Mouse (Mus musculus) kidney, postnatal 36 days (tissue): ENCODE results near the gene Pip5k1b.
A peak's percentile ranks its signal among the peaks of the same experiment; 100 is the strongest.

Source experiments
- DNase-seq, 2 experiments: peaks; one replicate each; pipeline ENCODE4 v3.0.0; 2021 to 2022; ENCODE audit warnings: mixed read lengths in 2 of 2

The Pip5k1b gene

DNA sequence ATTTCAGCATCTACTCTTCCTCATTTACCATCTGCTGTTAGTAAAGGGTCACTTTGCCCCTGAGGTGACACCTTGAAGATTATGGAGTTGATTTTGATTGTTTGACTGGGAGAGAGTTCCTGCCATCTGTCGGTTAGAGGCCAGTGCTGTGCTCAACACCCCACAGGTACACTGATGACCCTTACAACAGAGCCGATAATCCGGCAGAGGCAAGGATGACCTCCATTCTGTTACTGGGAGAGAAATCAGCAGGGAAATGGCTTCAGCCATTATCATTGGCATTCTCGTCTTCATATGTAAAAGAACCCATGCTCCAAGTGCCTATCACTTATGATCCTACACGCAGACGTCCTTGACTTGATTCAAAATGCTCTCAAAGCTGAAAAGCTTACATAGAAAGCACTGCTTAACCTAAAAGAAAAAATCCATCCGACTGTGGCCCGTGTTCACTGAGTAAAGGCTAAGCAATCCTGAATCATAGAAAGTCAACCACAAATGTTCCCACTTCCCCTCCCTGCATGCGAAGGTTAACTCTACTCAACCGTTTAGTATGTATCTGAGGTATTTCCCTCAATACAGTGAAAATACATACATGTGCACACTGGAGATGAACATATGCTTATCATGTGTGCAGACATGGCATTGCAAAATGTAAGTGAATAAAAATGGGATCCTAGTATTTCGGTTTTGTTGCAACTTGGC lies 146.7 kb downstream of the Pip5k1b start:
- no peak for DNase-seq

DNA sequence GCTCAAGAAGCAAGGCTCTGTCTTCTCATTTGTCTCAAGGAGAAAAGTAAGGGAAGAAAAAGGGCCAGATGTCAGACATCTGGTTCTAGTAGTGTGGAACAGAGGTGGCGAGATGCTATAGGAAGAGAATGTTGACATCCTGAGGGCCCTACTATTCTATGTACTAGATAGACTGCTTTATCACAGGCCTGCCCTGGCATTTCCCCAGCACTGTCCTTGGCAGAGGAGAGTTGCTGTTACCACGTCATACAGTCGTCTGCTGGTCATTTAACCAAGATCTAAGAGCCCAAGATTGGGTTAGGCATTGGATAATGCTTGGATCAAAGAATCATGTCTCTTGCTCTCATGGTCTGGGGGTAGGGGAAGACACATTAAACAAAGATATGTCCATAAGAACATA lies 151.0 kb downstream of the Pip5k1b start:
- no peak for DNase-seq

GRCm38 (mm10) chr19:24403245-24403644 lies 152.4 kb downstream of the Pip5k1b start:
- no peak for DNase-seq

- no peak for DNase-seq
Measured at GRCm38 (mm10) chr19:24393920-24394319, 161.8 kb downstream of the Pip5k1b start.

DNA sequence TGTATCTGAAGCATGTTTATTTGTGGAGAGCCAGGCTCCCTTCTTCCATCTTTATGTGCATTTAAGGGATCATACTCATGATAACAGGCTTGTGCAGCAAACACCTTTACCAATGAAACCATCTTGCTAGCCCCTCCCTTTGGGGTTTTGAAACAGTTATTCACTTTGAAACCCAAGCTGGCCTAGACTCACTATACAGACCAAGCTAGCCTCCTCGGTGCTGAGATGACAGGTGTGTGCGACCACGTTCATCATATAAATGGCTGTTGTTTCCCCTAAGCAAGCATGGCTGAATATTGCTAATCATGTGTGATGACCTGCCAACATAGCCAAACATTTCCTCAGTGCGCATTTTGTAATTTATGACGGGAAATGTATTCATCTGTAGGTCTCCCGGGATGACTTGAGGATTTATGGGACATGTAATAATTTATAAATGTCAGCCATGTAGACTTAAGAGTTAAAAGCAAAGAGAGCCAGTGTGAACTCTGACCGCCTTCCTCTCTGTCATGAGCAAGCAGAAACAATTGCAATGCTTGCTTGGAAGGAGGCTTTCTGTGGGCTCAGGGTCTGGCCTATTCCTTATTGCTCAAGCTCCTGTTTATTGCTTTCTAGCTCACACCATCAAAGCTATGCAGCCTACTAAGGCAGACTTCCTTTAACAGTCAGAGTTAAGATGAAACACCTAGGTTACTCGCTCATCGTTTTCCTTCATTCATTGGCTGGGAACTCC lies 164.0 kb downstream of the Pip5k1b start:
- DNase-seq = no peak

DNA sequence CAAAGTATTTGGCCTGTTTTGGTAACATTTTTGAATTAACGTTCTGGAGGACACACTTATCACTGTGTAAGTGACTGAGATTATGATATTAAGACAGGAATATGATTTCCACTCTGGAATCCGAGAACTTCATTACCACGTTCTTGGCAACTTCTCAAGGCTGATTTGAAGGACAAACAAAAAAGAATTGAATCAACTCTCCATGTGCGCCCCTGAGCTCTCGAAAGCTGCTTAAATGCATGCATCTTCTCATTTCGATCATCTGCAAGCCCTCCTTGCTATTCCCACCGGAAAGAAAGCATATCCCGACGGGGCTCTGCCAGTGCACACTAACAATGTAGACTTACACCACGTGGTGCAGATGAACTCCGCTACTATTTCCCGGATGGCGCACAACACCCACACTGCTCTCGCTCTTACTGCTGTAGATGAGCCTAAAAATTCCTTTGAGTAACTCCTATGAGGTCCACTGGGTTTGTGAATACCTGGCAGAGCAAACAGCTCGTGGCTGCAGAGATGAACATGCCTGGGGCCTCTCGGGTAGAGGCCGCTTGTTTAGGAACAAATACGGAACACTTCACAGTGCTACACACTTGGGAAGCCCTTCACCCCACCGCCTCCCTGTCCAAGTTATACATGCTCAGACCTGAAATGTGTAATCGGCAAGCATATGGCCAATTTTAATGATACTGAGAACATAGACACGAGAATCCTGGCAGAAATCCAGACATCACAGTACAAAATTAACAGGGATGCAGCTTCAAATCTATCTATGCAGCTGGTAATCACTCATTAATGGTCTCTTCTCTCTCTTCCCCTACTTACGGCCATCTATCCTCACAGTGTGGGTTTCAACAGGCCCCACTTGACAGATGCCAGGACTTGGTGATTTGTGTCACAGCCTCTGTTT lies 168.5 kb downstream of the Pip5k1b start:
- DNase-seq = no peak

- no peak for DNase-seq
Measured at GRCm38 (mm10) chr19:24378470-24378869, 177.2 kb downstream of the Pip5k1b start.

GRCm38 (mm10) chr19:24371763-24372640 lies 183.7 kb downstream of the Pip5k1b start:
- no peak for DNase-seq

DNA sequence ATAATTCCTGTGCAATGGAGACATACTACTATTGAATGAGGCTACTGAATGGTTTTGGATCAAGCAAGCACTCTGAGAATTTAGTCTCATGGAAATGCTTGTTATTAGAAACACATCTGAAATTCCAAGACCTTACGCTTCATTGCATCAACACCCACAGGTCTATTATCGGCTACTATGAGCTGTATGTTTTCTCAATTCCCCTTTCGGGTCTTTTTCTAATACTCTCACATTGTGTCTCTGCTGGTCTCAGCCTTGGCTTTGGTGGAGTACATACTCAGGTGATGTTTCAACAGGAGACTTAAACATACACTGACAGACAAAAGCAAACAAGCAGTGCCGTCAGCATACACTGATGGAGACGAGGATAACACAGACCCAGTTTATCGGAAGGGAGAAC lies 187.3 kb downstream of the Pip5k1b start:
- DNase-seq = no peak

DNA sequence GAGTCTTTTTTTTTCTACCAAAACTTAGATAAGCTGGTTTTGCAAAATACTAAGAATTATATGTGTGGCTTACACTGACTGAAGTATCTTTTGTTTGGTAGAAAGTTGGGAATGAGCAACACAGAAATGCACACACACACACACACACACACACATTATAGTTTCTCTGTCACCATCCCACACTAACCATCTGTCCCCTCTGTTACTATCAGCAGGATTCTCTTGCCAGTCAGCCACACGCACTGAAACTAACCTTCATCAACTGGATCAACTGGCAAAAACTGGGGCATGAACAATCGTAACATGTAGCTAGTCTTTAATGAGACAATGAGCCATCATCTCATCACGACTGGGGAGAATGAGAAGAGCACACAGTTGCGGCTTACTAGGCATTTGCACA lies 187.9 kb downstream of the Pip5k1b start:
- DNase-seq = no peak

GRCm38 (mm10) chr19:24366747-24367146 lies 188.9 kb downstream of the Pip5k1b start:
- DNase-seq = no peak

DNA sequence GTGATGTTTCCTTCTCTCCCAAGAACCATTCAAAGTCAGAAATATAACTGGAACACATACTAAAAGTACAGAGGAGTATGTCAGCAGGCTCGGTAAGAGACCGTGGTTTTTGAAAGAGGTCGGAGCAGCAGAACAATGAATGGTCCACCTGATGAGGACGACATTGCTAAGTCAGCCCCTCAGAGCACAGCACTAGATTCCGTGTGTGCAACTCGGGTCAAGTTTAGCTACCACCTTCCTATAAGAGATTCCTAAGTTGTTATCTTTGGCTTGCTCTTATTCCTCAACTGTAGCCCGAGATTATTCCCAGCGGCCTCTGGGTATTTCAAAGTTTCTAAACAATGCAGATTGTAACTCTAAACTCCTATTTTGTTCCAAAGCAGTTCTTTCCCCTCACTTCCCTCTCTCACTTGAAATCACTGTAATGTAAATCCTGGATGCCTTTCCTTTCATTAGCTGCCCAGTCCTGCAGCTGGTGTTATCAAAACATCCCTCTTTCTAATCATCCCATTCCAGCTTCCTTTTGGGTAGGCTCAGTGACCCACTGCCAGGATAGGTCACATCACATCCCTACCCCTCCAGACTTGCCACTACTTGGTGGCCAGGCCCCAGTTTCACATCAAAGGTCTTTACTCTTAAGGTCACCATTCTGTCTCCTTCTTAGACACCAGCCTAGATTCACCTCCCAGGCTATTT lies 192.9 kb downstream of the Pip5k1b start:
- no peak for DNase-seq

- peak; percentile 11 to 24 for DNase-seq
Measured at GRCm38 (mm10) chr19:24359270-24359669, 196.4 kb downstream of the Pip5k1b start.

GRCm38 (mm10) chr19:24352298-24352959 lies 203.2 kb downstream of the Pip5k1b start:
- peak in 1 of 2 experiments; percentile 4 for DNase-seq

- DNase-seq = no peak
Measured at GRCm38 (mm10) chr19:24344501-24344900, 211.2 kb downstream of the Pip5k1b start.

DNA sequence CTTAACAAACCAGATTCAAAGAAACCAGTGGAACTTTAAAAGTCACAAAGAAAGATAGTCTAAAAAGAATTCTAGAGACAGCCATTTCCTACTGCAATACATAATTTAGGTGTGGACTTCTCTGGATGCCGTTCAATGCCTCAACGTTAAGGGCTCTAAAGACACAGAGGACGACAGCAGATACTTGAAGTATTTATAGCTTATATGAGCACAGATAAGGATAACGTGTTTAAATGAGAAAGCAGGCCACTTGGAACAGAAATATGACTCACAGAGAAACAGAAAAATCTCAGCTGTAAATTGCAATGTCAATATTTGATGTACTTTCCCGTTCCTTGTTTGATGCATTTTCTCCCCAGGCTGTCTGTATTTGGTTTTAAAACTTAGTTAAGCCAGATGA lies 212.9 kb downstream of the Pip5k1b start:
- no peak for DNase-seq

DNA sequence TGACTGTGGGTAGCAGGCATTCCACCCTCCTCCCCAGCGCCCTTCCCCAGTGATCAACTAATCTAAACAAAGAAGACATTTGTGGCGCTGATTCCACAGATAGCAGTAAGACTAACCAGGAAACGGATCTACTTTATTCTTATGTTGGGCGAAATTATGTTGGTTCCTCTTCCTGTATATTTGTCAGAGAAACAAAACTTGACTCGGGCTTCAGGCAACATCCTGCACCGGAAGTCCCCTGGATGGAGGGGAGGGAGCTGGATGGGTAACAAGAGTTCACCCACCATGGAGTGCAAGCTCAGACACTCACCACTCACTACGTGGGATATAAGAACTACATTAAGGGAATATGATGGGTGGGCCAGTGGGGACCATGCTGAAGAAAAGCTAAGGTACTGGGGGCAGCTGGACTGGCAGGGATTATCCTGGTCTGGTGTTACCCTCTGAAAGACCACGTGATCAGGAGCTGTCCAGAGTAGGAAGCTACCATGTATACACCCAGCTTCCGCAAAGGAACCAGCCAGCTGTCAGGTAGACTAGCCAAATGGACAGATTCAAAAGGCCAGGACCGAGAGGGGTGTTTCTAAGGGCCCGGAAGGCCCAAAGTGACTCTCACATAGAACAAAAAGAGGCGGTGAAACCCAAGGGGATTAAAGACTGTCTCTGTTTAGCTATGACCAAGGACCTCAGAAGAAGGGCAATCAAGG lies 219.1 kb downstream of the Pip5k1b start:
- DNase-seq = no peak

DNA sequence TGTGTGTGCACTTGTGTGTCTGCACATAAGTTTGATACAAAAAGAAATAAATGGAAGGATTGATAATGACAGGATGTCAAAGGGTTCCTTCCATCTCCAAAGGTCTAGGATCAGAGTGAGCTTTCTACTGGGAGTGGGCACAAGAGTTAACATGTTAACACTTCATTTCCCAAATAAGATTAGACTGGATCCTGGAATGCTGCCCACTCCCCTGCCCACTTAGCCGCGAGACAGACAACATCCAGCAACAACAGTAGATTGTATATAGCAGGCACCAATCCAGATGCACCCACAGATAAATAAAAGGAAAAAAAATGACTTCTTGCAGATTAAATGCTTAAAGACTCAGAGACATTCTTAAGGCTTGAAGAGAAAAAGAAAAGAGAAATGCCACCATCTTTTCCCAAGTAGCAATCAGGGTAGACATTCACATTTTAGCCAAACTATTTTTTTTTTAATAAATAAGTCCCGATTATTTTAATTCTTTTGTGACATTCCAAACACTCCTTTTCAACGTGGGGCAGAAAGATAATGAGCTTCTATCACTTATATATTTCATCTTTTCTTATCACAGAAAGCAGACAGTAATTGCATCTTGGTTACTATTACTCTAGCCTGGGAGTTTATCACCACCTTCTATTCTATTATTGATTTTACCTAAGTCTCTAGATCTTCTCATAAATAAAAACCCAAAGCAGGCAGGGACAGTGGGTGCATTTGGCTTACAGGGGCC lies 219.9 kb downstream of the Pip5k1b start:
- no peak for DNase-seq

GRCm38 (mm10) chr19:24332956-24333355 lies 222.7 kb downstream of the Pip5k1b start:
- no peak for DNase-seq

DNA sequence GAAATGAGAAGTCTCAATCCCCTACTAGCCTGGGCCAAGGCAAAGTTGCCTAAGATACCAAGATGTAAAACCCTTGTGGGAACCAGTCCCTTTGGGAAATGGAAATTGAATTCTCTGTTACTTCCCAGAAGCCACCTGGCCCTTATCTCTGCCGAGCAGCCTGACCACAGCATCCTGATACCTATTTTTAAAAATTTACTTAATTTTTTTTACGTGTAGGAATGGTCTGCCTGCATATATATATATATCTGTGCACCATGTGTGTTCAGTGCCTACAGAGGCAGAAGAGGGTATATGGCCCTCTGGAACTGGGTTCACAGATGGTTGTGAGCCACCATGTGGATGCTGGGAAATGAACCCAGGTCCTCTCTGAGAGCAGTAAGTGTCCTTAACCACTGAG lies 224.4 kb downstream of the Pip5k1b start:
- DNase-seq = no peak
